Mouse (Mus musculus): Measurements from ENCODE around the gene Triobp. TPM values are rescaled to one million over a fixed set of nuclear protein-coding genes. Genes with fewer than 3 reads are reported as not detected.

Triobp gene
- polyA plus RNA-seq, 1 experiment from 2014 or later = 54.4 TPM

GRCm38 (mm10) chr15:78977676-78978159, 30.2 kb downstream of the Triobp start:
- no peak for ATAC-seq (ENCODE audit: insufficient read depth, low FRiP score, low read depth)
- H3K4me3 ChIP-seq (replicated peaks) = no peak overlapping the region
- no peaks in the 10 kb centered on the region for H3K36me3 ChIP-seq
- H3K27me3 ChIP-seq (replicated peaks) = no peaks in the 10 kb centered on the region
- WGBS = 83% methylated on average over 8 of the region's 8 CpGs
- no peak overlapping the region for H3K27ac ChIP-seq
- no peaks in the 10 kb centered on the region for H3K9me3 ChIP-seq
- no peak overlapping the region for H3K9ac ChIP-seq
- H3K4me1 ChIP-seq = peaks cover 20% of the 10 kb centered on the region
- no peak overlapping the region for H3K4me2 ChIP-seq

DNA sequence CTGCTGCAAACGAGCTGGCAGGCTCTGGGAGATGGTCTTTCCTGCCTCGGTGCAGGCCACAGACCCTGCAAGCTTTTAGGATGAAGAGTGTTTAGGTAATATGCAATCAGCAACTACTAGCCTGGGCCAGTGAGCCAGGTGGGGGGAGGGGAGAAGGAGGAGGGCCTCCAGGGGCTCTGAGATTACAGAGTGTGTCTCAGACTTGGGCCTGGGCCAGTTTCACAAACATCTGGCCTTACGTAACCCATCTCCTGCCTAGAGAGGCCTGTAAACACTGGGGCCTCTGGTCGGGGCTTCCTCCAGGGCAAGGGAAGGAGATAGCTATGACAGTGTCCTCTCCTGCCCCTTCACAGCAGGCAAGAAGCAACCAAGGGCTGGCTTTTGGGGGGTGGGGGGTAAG, 31.4 kb downstream of the Triobp start:
- Histone ChIP-seq H3K4me3 (replicated peaks) (no peak overlapping the region), H3K36me3 (no peaks in the 10 kb centered on the region), H3K27me3 (replicated peaks) (no peaks in the 10 kb centered on the region), H3K4me2 (peak overlapping the region; percentile 25; the same call in 1 of the 2 replicates), H3K9ac (no peak overlapping the region), H3K4me1 (peaks cover 25% of the 10 kb centered on the region), H3K27ac (peak overlapping the region; percentile 74), H3K9me3 (no peaks in the 10 kb centered on the region)
- WGBS = 3% methylated on average over 4 of the region's 4 CpGs
- ATAC-seq (ENCODE audit: insufficient read depth, low FRiP score, low read depth) = peak; percentile 40; the same call in 1 of the 2 replicates

GRCm38 (mm10) chr15:78980084-78980483, 32.6 kb downstream of the Triobp start:
- H3K9me3 ChIP-seq = no peaks in the 10 kb centered on the region
- no peak overlapping the region for H3K27ac ChIP-seq
- H3K4me1 ChIP-seq = peaks cover 37% of the 10 kb centered on the region
- no peak overlapping the region for H3K4me2 ChIP-seq
- 76% methylated on average over 4 of the region's 4 CpGs for WGBS
- no peak for ATAC-seq (ENCODE audit: insufficient read depth, low FRiP score, low read depth)
- no peaks in the 10 kb centered on the region for H3K36me3 ChIP-seq
- no peaks in the 10 kb centered on the region for H3K27me3 ChIP-seq (replicated peaks)
- no peak overlapping the region for H3K9ac ChIP-seq
- H3K4me3 ChIP-seq (replicated peaks) = no peak overlapping the region

GRCm38 (mm10) chr15:78982658-78983435, 35.3 kb downstream of the Triobp start:
- ATAC-seq (ENCODE audit: insufficient read depth, low FRiP score, low read depth) = peak; percentile 86
- Histone ChIP-seq H3K36me3 (no peaks in the 10 kb centered on the region), H3K4me1 (peaks cover 63% of the 10 kb centered on the region), H3K9me3 (no peaks in the 10 kb centered on the region), H3K9ac (peak overlapping the region; percentile 81), H3K27me3 (replicated peaks) (no peaks in the 10 kb centered on the region), H3K27ac (peak overlapping the region; percentile 95), H3K4me3 (replicated peaks) (peak overlapping the region; percentile 86), H3K4me2 (peak overlapping the region; percentile 87)
- WGBS = under 1% methylated on average over 65 of the region's 67 CpGs

GRCm38 (mm10) chr15:78983436-78984285, 36.1 kb downstream of the Triobp start:
- peaks cover 58% of the 10 kb centered on the region for H3K4me1 ChIP-seq
- no peaks in the 10 kb centered on the region for H3K9me3 ChIP-seq
- under 1% methylated on average over 21 of the region's 21 CpGs for WGBS
- no peaks in the 10 kb centered on the region for H3K27me3 ChIP-seq (replicated peaks)
- H3K4me2 ChIP-seq = peak overlapping the region; percentile 87
- H3K27ac ChIP-seq = peak overlapping the region; percentile 95
- ATAC-seq (ENCODE audit: insufficient read depth, low FRiP score, low read depth) = peak; percentile 61
- peak overlapping the region; percentile 86 for H3K4me3 ChIP-seq (replicated peaks)
- peak overlapping the region; percentile 81 for H3K9ac ChIP-seq
- no peaks in the 10 kb centered on the region for H3K36me3 ChIP-seq

GRCm38 (mm10) chr15:78984286-78984778, 36.8 kb downstream of the Triobp start:
- WGBS = 17% methylated on average over 5 of the region's 5 CpGs
- Histone ChIP-seq H3K9ac (no peak overlapping the region), H3K9me3 (no peaks in the 10 kb centered on the region), H3K27me3 (replicated peaks) (no peaks in the 10 kb centered on the region), H3K4me3 (replicated peaks) (peak overlapping the region; percentile 86), H3K4me1 (peaks cover 52% of the 10 kb centered on the region), H3K27ac (peak overlapping the region; percentile 95), H3K36me3 (peaks cover 2% of the 10 kb centered on the region; the same call in 1 of the 2 replicates), H3K4me2 (peak overlapping the region; percentile 87)
- ATAC-seq (ENCODE audit: insufficient read depth, low FRiP score, low read depth) = no peak

DNA sequence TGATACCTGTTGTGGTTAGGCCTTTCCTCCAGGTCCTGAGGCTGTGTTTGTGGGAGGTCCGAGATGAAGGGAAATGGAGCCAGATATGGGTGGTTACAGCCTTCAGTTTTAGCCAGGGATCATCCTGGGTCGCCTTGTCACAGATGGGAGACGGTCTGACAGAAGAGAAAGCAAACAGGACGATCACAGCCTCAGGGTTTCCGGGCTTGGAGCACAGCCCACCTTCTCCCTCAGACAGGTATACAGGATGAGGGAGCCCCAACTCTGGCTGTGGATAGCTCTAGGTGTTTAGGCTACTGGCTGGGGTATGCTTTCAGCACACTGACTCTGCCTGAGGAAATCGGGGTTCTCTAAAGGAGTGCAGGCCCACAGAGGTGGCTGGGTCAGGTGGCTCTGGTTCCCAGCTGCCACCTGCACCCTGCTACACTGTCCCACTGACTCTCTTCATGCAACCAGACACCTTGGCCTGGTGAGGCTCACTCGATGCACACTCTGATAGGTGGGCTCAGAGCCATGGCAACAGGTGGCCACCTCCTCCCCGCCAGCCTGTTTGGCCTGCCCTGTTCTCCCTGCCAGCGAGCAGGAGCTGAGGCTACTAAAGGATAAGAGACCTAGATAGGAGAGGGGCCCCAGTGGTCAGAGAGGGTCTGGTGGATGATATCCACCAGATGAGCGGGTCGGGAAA, 39.2 kb downstream of the Triobp start:
- no peak overlapping the region for H3K9ac ChIP-seq
- H3K36me3 ChIP-seq = peaks cover 23% of the 10 kb centered on the region
- no peaks in the 10 kb centered on the region for H3K27me3 ChIP-seq (replicated peaks)
- WGBS = 54% methylated on average over 11 of the region's 11 CpGs
- H3K4me3 ChIP-seq (replicated peaks) = no peak overlapping the region
- no peak overlapping the region for H3K27ac ChIP-seq
- H3K9me3 ChIP-seq = no peaks in the 10 kb centered on the region
- no peak overlapping the region for H3K4me2 ChIP-seq
- ATAC-seq (ENCODE audit: insufficient read depth, low FRiP score, low read depth) = no peak
- peaks cover 47% of the 10 kb centered on the region for H3K4me1 ChIP-seq

- Histone ChIP-seq H3K36me3 (peaks cover 41% of the 10 kb centered on the region), H3K27ac (no peak overlapping the region), H3K9me3 (no peaks in the 10 kb centered on the region), H3K4me1 (peaks cover 41% of the 10 kb centered on the region), H3K27me3 (replicated peaks) (no peaks in the 10 kb centered on the region), H3K9ac (no peak overlapping the region), H3K4me2 (no peak overlapping the region), H3K4me3 (replicated peaks) (no peak overlapping the region)
- ATAC-seq (ENCODE audit: insufficient read depth, low FRiP score, low read depth) = no peak
- 57% methylated on average over 14 of the region's 14 CpGs for WGBS
These were observed 41.0 kb downstream of the Triobp start for GRCm38 (mm10) chr15:78988499-78988971.

DNA sequence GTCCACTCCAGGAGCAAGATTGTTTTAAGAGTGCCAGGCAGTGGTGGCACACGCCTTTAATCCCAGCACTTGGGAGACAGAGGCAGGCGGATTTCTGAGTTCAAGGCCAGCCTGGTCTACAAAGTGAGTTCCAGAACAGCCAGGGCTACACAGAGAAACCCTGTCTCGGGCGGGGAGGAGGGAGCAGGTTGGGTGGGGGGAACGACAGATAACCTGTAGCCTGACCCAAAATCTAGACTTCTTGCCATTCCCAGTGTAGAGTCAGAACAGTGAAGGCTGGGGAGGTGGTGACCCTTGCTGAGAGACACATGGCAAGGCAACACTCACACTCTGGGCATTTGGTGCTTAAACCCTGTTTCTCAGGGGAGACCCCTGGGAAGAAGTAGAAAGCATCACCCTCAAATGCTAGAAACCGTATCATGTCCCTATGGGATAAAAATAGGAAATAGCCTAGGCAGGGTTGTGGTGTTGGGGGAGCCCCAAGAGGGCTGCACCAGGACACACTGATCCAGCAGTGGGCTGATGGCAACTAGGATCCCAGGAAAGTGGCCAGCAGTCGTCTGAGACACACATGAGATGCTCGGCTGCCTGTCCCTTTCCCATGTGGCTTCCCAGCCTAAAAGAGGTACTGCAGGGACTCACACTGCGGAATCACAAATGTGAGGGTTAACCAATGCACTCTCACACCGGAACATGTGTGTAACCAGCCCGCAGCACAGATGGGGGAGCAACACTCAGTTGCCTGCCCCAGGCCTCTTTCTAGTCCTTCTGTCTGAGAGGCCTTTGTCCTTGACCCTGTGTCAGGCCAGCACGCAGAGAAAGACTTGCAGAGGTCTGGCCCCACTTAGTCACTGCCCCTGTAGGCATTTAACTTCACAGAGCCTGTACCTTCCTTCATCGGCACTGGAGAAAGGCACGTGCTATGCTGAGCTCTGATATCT, 41.9 kb downstream of the Triobp start:
- Histone ChIP-seq H3K27me3 (replicated peaks) (no peaks in the 10 kb centered on the region), H3K4me1 (peaks cover 32% of the 10 kb centered on the region), H3K27ac (no peak overlapping the region), H3K4me2 (no peak overlapping the region), H3K4me3 (replicated peaks) (no peak overlapping the region), H3K9me3 (no peaks in the 10 kb centered on the region), H3K9ac (no peak overlapping the region), H3K36me3 (peaks cover 50% of the 10 kb centered on the region)
- 89% methylated on average over 14 of the region's 14 CpGs for WGBS
- no peak for ATAC-seq (ENCODE audit: insufficient read depth, low FRiP score, low read depth)

DNA sequence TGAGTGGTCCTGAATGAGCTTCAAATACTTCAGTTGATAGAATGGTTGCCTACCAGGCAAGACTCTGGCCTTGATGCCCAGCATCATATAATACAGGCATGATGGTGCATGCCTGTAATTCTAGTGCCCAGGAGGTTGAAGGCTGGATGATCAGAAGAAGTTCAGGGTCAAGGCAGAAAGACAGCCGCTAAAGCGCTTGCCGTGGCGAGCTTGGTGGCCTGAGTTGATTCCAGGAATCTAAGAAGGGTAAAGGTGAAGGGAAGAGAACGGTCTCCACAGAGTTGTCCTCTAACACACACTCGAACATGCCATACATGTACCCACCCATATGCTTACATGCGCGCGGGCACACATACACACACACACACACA, 42.6 kb downstream of the Triobp start:
- Histone ChIP-seq H3K4me1 (peaks cover 25% of the 10 kb centered on the region), H3K36me3 (peaks cover 50% of the 10 kb centered on the region), H3K9ac (no peak overlapping the region), H3K4me3 (replicated peaks) (no peak overlapping the region), H3K4me2 (no peak overlapping the region), H3K27ac (no peak overlapping the region), H3K27me3 (replicated peaks) (no peaks in the 10 kb centered on the region), H3K9me3 (no peaks in the 10 kb centered on the region)
- ATAC-seq (ENCODE audit: insufficient read depth, low FRiP score, low read depth) = no peak
- 94% methylated on average over 9 of the region's 9 CpGs for WGBS
